Mouse (Mus musculus) spleen, postnatal 14 days (tissue): ENCODE results near the gene Mob3b.

ENCODE experiments used
- DNase-seq, 2 experiments: peaks; one replicate each; pipeline ENCODE4 v3.0.0; 2021 to 2022; ENCODE audit warnings: low spot score in 2 of 2

Mob3b gene

DNA sequence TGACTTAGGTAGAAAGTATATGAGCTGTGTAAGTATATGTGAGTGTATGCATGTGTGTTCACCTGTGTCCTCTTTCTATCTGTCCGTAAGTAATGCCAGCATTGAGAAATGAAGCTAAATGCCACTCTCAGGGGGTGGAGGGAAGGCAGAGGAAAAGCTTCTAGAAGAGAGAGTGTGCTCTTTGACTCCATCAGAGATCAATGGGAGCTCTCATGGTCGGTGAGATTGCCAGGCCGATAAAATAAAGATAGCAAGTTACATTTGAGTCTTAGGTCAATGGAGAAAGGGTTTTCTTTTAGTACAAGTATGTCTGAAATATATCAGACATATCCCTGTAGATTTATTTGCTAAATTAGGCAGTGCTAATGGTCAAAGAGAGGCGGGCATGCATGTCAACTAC is 9.0 kb downstream of the Mob3b start:
- DNase-seq = no peak

DNA sequence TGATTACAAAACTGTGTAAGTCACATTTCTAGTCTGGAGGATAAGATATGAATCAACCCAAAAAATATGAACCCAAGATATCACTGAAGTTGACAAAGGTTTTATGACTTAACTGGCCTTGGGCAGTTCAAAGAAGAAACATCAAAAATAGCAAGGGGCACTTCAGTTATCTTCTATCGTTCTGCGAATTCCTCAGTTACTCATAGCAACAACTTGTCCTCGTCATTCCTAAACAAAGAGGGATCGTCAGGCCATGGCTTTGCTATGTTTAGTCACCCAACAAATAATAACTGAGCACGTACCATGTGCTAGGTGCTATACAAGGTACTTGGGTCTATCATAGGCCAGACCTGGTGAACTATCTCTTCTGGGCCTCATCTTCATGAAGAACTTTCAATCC is 10.7 kb downstream of the Mob3b start:
- DNase-seq = no peak

- no peak for DNase-seq
Measured at GRCm38 (mm10) chr4:35145726-35146125, 11.6 kb downstream of the Mob3b start.

- DNase-seq = no peak
Measured at GRCm38 (mm10) chr4:35143472-35144102, 13.7 kb downstream of the Mob3b start.

- no peak for DNase-seq
Measured at GRCm38 (mm10) chr4:35140317-35140716, 17.0 kb downstream of the Mob3b start.

DNA sequence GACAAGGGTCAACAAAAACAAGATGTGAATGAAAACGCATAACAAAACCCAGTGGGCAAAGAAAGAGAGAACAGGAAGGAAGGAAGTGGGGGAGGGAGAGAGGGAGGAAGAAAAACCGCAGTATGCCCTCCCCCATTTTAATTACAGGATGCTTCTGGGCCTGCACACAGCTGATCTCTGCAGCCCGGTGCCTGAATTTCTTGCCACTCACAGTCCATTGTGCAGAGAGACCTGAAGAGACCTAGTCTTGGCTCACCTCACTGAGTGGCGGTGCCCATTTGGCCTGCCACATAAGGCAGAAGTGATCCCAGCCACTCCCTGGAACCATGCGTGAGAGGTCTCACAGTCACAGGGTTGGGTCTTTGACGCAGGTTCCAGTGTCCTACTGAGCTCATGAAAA is 19.2 kb downstream of the Mob3b start:
- no peak for DNase-seq

DNA sequence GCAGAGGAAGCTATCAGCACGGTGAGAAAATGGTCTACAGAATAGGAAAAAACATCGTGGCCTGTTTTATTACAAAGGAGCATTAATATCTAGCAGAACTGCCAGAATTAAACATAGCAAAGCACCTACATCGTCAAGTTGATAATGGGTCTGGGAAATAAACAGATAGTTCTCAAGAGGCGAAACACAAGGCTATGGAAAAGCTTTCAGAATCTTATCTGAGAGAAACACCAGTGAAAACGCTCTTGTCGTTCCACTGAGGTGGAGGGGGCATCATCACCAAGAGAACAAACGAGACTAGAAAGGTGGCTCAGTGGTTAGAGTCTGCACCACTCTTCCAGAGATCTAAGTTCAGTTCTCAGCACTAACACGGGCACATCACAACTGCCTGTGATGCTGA is 20.3 kb downstream of the Mob3b start:
- no peak for DNase-seq

DNA sequence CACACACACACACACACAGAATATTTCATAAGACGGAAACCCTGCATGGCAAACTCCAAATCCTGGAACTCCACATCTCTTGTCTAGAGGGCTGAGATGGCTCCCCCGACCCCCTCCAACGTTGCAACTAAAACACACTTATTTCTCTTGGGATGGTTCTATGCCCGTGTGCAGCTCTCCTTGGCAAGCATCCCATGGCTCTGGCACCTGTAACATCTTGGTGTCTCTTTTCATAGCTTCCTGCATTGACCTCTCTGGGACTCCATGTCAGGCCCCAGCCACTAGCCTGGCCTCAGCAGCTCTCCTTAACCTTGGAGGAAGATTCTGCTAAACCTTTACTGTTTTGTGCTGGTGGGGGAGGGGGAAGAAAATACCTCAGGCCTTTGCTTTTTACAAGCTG is 21.5 kb downstream of the Mob3b start:
- DNase-seq = no peak

DNA sequence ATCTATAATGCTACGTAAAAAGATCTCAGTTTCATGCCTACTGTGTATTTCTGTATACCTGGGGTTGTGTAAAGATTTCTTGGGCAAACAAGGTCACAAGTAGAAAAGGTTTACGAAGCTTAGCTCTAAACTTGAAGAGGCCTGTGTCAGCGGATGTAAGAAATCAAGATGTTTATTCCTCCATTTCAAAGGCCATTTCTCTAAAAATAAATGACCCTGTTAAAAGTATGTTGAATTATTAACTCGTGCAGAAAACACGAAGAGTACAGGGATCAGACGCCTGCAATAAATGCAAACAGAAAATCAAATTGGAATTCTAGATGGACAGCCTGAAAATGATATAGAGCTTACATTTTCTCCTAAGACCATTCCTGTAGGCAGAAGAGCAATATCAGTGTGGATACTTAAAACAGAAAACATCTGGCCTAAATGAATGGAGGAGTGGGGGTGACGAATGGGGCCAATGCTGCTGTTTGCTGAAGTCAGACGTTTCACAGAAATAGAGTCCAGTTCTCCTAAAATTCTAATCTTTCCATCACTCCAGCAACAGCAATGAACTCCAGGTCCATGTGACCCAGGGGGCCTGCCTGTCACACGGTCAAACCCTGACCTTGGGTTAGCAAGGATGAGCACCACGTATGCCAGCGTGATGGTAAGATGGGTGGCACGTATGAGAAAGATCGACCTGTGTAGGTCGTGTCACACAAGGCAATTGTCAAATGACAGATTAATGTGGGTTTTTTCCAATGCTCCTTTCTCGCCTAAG is 22.3 kb downstream of the Mob3b start:
- no peak for DNase-seq

DNA sequence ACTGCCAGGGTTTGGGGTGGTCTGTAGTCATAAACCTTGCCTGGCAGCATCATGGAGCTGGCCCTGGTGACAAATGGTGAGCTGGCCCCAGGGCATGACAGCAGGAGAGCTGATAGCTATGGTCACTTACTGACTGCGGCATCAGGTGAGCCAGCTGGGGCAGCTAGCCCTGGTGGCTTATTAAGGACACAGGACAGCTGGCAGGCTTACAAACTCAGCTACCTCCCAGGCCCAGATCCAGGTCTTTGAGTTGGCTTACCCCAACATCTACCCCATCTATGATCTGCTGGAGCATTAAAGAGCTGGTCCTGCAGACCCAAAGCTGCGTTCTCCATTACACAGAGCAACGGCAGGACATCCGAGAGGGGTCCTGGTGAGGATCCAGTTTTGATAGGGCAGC is 23.9 kb downstream of the Mob3b start:
- DNase-seq = no peak

DNA sequence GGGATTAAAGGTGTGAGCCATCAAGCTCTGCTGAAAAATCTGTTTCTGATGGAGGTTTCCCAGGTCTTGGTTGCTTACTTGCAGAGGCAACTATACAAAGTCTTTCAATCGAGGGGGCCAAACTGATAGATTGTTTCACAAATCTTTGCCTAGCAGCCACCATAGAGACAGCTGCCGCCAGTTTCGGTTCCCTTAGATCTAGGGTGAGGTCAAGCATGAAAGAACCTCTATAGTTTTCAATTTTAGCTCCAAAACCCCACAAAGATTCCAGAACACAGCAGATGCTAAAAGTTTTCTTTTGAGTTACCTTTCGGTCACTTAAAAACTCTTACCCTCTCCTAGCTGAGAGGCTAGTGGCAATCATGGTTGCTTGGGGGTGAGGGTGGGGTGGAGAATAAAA is 25.7 kb downstream of the Mob3b start:
- DNase-seq = no peak

DNA sequence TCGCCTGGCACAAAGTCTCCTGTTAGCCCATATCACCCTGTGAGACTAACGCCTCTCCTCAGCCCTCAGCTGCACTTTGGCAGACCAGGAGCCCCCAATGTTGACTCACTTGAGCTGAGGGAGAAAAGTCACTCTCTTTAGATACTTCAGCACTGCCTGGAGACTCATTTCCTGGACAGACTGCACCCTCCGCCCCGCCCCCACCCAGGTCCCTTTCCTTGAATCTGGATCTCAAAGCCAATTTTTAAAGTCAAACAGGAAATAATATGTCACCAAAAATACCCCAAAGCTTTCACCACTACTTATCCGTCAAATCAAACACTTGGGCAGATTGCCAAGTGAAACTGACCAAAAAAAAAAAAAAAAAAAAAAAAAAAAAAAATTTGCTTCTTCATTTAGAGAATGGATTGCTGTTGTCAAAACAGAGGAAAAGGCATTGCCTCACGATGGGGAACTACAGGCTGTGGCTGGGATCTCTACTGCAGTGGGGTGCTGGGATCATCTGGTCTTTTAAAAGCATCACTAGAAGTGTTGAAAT is 26.8 kb downstream of the Mob3b start:
- DNase-seq = no peak

- no peak for DNase-seq
Measured at GRCm38 (mm10) chr4:35127759-35128158, 29.5 kb downstream of the Mob3b start.

DNA sequence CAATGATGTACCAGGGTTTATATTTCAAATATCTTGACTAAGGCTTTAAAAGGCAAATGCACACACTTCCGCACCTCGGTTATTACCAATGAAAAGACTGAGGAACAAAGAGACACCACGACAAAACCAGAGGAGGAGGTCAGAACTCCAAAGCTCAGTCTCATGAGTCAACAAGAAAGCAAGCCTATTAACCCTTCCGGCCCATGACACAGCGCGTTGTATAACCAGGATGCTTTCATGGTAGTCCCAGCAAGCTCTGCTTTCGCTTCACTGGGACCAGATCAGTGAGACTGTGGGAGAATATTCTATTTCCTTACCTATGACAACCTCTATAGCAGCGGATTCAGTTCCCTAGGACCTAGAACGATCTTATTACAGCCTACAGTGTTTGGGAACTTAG is 30.5 kb downstream of the Mob3b start:
- DNase-seq = no peak

DNA sequence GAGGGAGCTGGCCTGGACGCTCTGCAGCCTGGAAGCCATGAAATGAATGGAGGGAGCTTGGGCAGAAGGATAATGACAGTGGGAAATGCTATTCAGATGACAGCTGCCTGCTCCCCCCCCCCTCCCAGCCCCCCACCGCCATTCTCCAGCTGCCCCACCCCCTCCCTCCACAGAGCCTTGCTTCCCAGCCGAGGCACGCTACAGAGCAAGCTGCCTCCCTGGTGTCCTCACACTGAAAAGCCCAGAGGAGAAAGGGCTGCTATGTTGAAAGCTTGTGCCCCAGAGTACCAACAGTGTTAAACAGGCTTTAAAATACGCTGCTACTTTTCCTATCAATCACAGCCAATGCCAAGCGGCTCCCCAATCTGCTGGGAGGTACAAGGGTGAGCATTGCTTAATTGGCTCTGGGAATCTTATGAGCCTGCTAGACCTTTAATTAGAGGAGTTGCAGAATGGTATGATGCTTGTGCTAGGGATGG is 31.9 kb downstream of the Mob3b start:
- no peak for DNase-seq

- DNase-seq = no peak
Measured at GRCm38 (mm10) chr4:35124027-35124426, 33.3 kb downstream of the Mob3b start.

GRCm38 (mm10) chr4:35123087-35123486 is 34.2 kb downstream of the Mob3b start:
- DNase-seq = no peak

- DNase-seq = no peak
Measured at GRCm38 (mm10) chr4:35121060-35121459, 36.2 kb downstream of the Mob3b start.

DNA sequence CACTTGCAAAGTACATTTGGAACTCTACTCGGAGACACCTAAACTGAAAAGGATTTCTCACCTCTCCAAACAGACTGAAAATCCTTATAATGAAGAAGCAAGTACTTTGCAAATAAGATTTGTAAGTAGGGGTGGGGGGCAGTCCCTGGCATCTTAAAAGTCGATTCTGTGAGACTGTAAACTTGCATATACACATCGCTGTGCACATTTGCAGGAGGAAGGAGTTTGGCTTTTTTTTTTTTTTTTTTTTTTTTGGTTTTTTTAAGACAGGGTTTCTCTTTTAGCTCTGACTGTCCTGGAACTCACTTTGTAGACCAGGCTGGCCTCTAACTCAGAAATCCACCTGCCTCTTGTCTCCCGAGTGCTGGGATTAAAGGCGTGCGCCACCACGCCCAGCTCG is 36.7 kb downstream of the Mob3b start:
- no peak for DNase-seq

DNA sequence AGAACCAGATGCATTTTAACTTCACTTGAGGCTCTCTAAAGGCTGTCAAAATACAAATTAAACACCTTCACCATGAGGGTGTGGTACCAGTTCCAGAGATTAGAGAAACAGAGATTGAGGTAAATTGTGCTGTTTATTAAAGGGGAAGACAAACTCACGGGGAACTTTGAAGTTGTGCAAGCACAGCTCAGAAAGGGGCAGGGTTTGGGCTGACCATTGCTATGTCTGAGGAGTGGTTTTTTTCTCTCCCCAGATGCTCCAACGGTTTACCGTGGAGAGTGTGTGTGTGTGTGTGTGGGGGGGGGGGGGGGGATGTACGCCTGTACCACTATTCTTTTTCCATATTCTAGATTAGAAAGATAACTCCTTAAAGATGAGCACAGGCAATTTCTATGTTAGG is 37.1 kb downstream of the Mob3b start:
- DNase-seq = no peak

GRCm38 (mm10) chr4:35118851-35119250 is 38.4 kb downstream of the Mob3b start:
- no peak for DNase-seq

DNA sequence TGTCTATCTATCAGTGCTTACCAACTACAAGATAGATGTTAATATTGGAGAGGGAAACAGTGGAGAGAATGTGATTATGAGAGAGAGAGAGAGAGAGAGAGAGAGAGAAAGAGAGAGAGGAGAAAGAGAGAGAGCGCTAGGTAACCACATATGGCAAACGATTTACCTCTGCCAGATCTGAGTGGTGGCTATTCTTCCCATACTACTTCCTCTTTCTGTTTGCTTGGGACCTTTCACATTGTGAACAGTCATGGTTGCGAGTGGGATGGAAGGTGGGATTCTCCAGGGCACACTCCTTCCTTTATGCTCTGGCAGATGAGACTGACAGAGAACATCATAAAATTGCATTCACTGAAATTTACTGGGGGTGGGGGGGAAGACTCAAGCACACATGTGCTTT is 40.1 kb downstream of the Mob3b start:
- DNase-seq = no peak

DNA sequence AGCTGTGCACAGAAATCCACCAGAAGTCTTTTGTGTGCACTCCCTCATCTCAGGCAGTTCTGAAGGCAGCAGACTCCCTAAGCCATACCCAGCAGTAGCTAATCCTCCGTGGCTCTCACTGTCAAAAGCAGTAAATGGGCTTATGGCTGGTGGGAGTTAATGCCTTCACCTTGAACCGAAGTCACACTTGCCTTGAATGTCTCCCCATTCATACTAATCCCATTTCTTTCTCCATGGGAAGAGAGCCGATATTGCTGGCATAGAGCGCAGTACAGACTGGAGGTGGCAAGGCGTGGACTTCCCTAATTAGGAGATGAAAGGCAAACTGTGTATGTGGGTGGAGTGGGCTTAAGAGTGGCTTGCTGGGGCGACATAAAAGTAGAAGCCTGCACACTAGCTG is 41.4 kb downstream of the Mob3b start:
- no peak for DNase-seq
